Mouse (Mus musculus) hindlimb bud, embryonic 11.5 days (tissue): ENCODE results near the gene Clcn2.
"Not testable (repeated sequence)": the region's sequence is repeated elsewhere in the genome, so short reads cannot be mapped to it uniquely, and the experiment has no call there.

Experiments
- DNase-seq: peaks from one replicate; pipeline ENCODE4 v3.0.0-alpha.2; 2012; ENCODE audit warnings: low read depth, low spot score; ENCODE audit errors: extremely low spot score

The Clcn2 gene

DNA sequence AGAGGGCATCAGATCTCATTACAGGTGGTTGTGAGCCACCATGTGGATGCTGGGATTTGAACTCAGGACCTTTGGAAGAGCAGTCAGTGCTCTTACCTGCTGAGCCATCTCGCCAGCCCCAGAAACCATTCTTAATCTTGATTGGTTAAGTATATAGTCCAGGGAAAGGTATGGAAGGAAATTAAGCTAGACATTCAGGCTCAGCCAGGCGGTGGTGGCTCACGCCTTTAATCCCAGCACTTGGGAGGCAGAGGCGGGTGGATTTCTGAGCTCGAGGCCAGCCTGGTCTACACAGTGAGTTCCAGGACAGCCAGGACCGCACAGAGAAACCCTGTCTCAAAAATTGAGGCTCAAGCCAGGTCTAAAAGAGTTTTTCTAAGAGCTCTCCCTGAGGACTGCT lies 49.5 kb downstream of the Clcn2 start, which contains the start of gene Eif4g1:
Gene Eif4g1 (plus strand): TSS at position 301 of the 400 bp plus-strand sequence.
- DNase-seq = not testable (repeated sequence)

DNA sequence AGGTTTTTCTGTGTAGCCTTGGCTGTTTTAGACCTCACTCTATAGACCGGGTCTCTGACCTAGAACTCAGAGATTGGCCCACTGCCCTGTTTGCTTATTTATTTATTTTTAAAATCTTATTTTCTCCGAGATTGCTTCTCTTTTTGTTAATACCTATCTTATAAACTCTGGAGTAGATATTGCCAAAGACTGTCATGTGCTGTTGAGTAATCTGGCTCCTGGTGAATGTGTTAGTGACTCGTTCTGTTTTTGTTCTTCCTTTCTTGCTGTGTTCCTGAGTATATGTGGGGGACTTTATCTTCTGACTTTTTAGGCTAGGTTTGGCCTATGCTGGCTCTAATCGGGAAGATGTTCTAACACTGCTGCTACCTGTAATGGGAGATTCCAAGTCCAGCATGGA lies 59.9 kb downstream of the Clcn2 start:
- DNase-seq = no peak

- DNase-seq = no peak
Observed at GRCm38 (mm10) chr16:20653315-20653714, 64.2 kb downstream of the Clcn2 start.
